Mouse (Mus musculus) heart, adult 2 months (tissue): ENCODE data around the gene Spata18. TPM values are rescaled to one million over a fixed set of nuclear protein-coding genes. Genes with fewer than 3 reads are reported as not detected.

Experiments used
- DNase-seq, 2 experiments: peaks; one replicate each; pipeline ENCODE4 v3.0.0; 2021
- H3K27ac ChIP-seq: fragments of 200-600 bp; 2 replicates; pipeline ENCODE4 v1.8.1; 2022
- H3K27me3 ChIP-seq: fragments of 200-500 bp; 2 replicates; pipeline ENCODE4 v1.6.1; 2012; ENCODE audit warnings: mild to moderate bottlenecking, low read length, inconsistent platforms, mixed read lengths; ENCODE audit not compliant: control insufficient read depth, insufficient read depth
- H3K36me3 ChIP-seq: fragments of 200-500 bp; 2 replicates; pipeline ENCODE4 v1.6.1; 2012; ENCODE audit warnings: low read length, inconsistent platforms; ENCODE audit not compliant: control insufficient read depth, insufficient read depth
- H3K4me1 ChIP-seq: fragments of 200-500 bp; 2 replicates; pipeline ENCODE4 v1.6.1; 2011; ENCODE audit warnings: low read length; ENCODE audit not compliant: control insufficient read depth, insufficient read depth
- H3K4me3 ChIP-seq: fragments of 200-600 bp; 2 replicates; pipeline ENCODE4 v1.8.1; 2022
- H3K79me2 ChIP-seq: fragments of 200-500 bp; replicated peaks from 2 replicates; pipeline ENCODE4 v1.6.1; 2012; ENCODE audit warnings: mild to moderate bottlenecking, inconsistent platforms, low read length, moderate library complexity, mixed read lengths; ENCODE audit not compliant: control insufficient read depth, insufficient read depth
- H3K9ac ChIP-seq: fragments of 200-500 bp; 2 replicates; pipeline ENCODE4 v1.6.1; 2012; ENCODE audit warnings: low read depth, mild to moderate bottlenecking, control low read depth, inconsistent platforms, low read length, mixed read lengths
- CTCF ChIP-seq: fragments of 200-600 bp; IDR thresholded peaks from 2 replicates; pipeline ENCODE4 v1.8.1; 2022; ENCODE audit warnings: antibody characterized with exemption, mild to moderate bottlenecking, moderate library complexity
- EP300 ChIP-seq: fragments of 200-500 bp; IDR thresholded peaks from 2 replicates; pipeline ENCODE4 v1.6.1; 2011; ENCODE audit warnings: low read depth, low read length, control low read depth; ENCODE audit not compliant: insufficient read depth
- POLR2A ChIP-seq: fragments of 200-500 bp; IDR thresholded peaks from 2 replicates; pipeline ENCODE4 v1.6.1; 2011; ENCODE audit warnings: mild to moderate bottlenecking, low read depth, low read length, control low read depth; ENCODE audit not compliant: insufficient read depth
- WGBS: fragments of 180-500 bp; shearing (Covaris S2); methylation state at CpG from one replicate; pipeline ENCODE4 v1.1.7; 2018; 5-methylcytosine and 5-hydroxymethylcytosine counted together
- intact Hi-C: fragments of 180-260 bp; cut with DNase I; formaldehyde crosslinking; loops from one replicate; pipeline ENCODE4 v1.15.1; 2025
- polyA plus RNA-seq: library from polyadenylated mRNA; depleted of rRNA; stranded (reverse); fragments of >200 nt; gene quantifications from 2 replicates; pipeline ENCODE4 v1.2.3, GENCODE M21; 2012
- total RNA-seq, 2 experiments: library from RNA; stranded (reverse); gene quantifications; 2 replicates each; pipeline ENCODE4 v1.2.3; 2021

Gene Spata18
- total and polyA plus RNA-seq, 3 experiments = 0.21 to 1.3 (median 0.30) TPM

- no peaks in the 10 kb centered on the region for H3K79me2 ChIP-seq
- H3K9ac ChIP-seq = no peak overlapping the region
- no peaks in the 10 kb centered on the region for H3K36me3 ChIP-seq
- H3K4me1 ChIP-seq = 0 out of 2 replicates have a peak, but pooled peaks cover 2% of the 10 kb centered on the region
- no peak for DNase-seq
- H3K27me3 ChIP-seq = no peaks in the 10 kb centered on the region
- 66% methylated on average over 4 of the region's 4 CpGs for WGBS
- TF ChIP-seq EP300 (no peak), POLR2A (no peak), CTCF (no peak)
- intact Hi-C loops = loop anchor here (10.0 kb wide), 1 partner anchor 127 kb away; no protein-coding TSS in a partner anchor
- H3K4me3 ChIP-seq = no peak overlapping the region
- H3K27ac ChIP-seq = no peak overlapping the region
These were observed 46.5 kb downstream of the Spata18 start for GRCm38 (mm10) chr5:73697700-73698099.

- H3K79me2 ChIP-seq = no peaks in the 10 kb centered on the region
- intact Hi-C loops = no loop called here
- H3K9ac ChIP-seq = no peak overlapping the region
- no peaks in the 10 kb centered on the region; the same call in 1 of the 2 replicates for H3K27me3 ChIP-seq
- H3K27ac ChIP-seq = peak overlapping the region; percentile 53
- no peaks in the 10 kb centered on the region for H3K36me3 ChIP-seq
- DNase-seq = peak; percentile 39 to 48
- TF ChIP-seq POLR2A (no peak), CTCF (no peak), EP300 (no peak)
- H3K4me3 ChIP-seq = no peak overlapping the region
- 49% methylated on average over 17 of the region's 17 CpGs for WGBS
- H3K4me1 ChIP-seq = peaks cover 2% of the 10 kb centered on the region; the same call in 1 of the 2 replicates
These were observed 50.1 kb downstream of the Spata18 start for GRCm38 (mm10) chr5:73701063-73701890.

GRCm38 (mm10) chr5:73701946-73702710 is 50.9 kb downstream of the Spata18 start:
- H3K9ac ChIP-seq = no peak overlapping the region

GRCm38 (mm10) chr5:73703096-73703495 is 51.9 kb downstream of the Spata18 start:
- Histone ChIP-seq H3K4me1 (peaks cover 2% of the 10 kb centered on the region; the same call in 1 of the 2 replicates), H3K36me3 (no peaks in the 10 kb centered on the region), H3K4me3 (no peak overlapping the region), H3K79me2 (no peaks in the 10 kb centered on the region), H3K9ac (no peak overlapping the region), H3K27ac (no peak overlapping the region), H3K27me3 (no peaks in the 10 kb centered on the region; the same call in 1 of the 2 replicates)
- TF ChIP-seq POLR2A = no peak
- no peak for TF ChIP-seq EP300
- no peak for TF ChIP-seq CTCF
- 89% methylated on average over 4 of the region's 4 CpGs for WGBS
- DNase-seq = no peak
- intact Hi-C loops = no loop called here

More at GRCm38 (mm10) chr5:73701946-73702710, 50.9 kb downstream of the Spata18 start:
- TF ChIP-seq EP300 = no peak
- no peak for TF ChIP-seq CTCF
- no peak for TF ChIP-seq POLR2A
- Histone ChIP-seq H3K27ac (peak overlapping the region; percentile 53; the same call in 1 of the 2 replicates), H3K79me2 (no peaks in the 10 kb centered on the region), H3K4me1 (peaks cover 2% of the 10 kb centered on the region; the same call in 1 of the 2 replicates), H3K36me3 (no peaks in the 10 kb centered on the region), H3K4me3 (no peak overlapping the region), H3K27me3 (no peaks in the 10 kb centered on the region; the same call in 1 of the 2 replicates)
- no peak for DNase-seq
- 76% methylated on average over 12 of the region's 12 CpGs for WGBS
- intact Hi-C loops = no loop called here

GRCm38 (mm10) chr5:73704263-73704662 is 53.1 kb downstream of the Spata18 start:
- WGBS = 44% methylated on average over 14 of the region's 14 CpGs

GRCm38 (mm10) chr5:73704757-73705156 is 53.6 kb downstream of the Spata18 start:
- no peaks in the 10 kb centered on the region for H3K36me3 ChIP-seq
- H3K4me3 ChIP-seq = no peak overlapping the region
- TF ChIP-seq POLR2A (no peak), EP300 (no peak), CTCF (no peak)
- peaks cover 2% of the 10 kb centered on the region; the same call in 1 of the 2 replicates for H3K4me1 ChIP-seq
- 88% methylated on average over 8 of the region's 8 CpGs for WGBS
- no peak for DNase-seq
- no peak overlapping the region for H3K27ac ChIP-seq
- intact Hi-C loops = no loop called here
- H3K79me2 ChIP-seq = no peaks in the 10 kb centered on the region
- H3K27me3 ChIP-seq = no peaks in the 10 kb centered on the region; the same call in 1 of the 2 replicates
- no peak overlapping the region for H3K9ac ChIP-seq

More at GRCm38 (mm10) chr5:73704263-73704662, 53.1 kb downstream of the Spata18 start:
- Histone ChIP-seq H3K4me3 (no peak overlapping the region), H3K27ac (no peak overlapping the region), H3K9ac (no peak overlapping the region), H3K4me1 (peaks cover 2% of the 10 kb centered on the region; the same call in 1 of the 2 replicates), H3K36me3 (no peaks in the 10 kb centered on the region), H3K27me3 (no peaks in the 10 kb centered on the region; the same call in 1 of the 2 replicates), H3K79me2 (no peaks in the 10 kb centered on the region)
- intact Hi-C loops = no loop called here
- no peak for DNase-seq
- TF ChIP-seq EP300 (no peak), CTCF (peak; percentile 23; the same call in 1 of the 2 replicates), POLR2A (no peak)
